Mouse (Mus musculus) retina, postnatal 1 day (tissue): ENCODE data around the gene Igfbp2.
A peak's percentile ranks its signal among the peaks of the same experiment; 100 is the strongest.

Experiments used
- DNase-seq: peaks from one replicate; pipeline ENCODE4 v3.0.0-alpha.2; 2012

Igfbp2 gene

DNA sequence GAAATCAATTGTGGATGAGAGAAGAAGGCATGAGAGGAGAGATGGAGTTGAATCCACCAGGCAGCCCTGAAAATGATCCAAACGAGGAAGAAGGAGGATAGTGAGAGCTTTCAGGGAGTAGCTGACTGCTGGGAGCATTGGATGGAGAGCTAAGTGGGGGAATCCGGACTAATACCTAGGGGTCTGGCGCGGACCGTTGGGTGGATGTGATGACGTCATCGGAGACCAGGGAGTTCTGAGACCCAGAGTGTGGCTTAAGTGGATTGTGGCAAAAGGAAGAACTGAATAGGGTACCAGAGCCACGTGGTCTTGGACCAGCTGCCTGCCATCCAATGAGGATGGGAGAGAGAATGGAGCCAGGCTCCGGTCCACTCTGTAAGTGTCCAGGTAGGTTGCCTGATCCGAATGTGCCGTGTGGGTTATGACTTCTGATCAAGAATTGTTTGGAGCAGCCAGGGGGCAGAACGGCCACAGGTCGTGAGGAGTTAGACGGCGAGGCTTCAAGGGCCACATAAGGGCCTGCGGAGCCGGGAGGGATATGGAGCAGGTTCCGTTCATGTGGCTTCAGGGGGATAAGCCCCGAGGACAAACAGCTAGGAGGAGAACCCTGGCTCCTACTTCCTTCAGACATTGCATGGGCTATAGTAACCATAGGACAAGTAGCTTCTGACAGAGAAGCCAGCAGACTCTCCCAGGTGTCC lies 32.1 kb downstream of the Igfbp2 start:
- no peak for DNase-seq

- no peak for DNase-seq
Measured at GRCm38 (mm10) chr1:72857142-72857541, 32.8 kb downstream of the Igfbp2 start.

DNA sequence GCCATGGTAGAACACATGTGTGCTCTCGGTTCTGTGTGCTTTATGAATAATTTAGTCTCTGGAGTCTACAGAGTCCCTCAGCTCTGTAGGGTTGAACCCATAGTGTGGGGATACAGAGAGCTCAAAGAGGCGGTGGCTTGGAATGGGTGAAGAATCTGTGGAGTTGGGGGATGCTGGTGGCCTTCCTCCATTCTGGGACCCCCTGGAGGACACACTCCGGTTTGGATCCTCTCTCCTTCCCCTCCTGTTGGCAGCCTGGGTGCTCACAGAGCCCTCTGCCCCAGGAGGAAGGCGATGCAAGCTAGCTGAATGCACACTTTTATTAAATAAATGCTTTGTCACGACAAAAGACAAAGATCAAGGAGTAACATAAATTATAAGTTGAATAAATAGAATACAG lies 33.3 kb downstream of the Igfbp2 start:
- no peak for DNase-seq

DNA sequence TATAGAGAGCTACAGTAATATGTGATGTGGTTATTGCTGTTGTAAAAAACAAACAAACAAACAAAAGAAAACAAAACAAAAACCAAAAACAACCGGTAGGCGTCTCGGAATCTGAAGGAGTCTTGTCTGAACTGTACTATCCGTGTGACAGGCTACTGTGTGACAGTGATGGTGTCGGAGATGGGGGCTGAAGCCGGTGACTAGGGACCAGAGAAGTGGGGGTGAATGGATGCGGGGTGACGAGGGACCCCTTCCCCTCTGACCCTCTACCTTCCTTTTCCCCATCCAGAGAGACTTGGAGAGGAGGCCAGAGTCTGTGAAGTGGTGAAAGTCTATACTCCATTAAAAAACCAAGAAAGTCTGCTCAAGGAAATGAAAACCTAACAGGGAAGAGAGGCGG lies 34.0 kb downstream of the Igfbp2 start:
- no peak for DNase-seq

- peak; percentile 53 for DNase-seq
Measured at GRCm38 (mm10) chr1:72858874-72859273, 34.6 kb downstream of the Igfbp2 start.

GRCm38 (mm10) chr1:72859963-72860362 lies 35.7 kb downstream of the Igfbp2 start:
- DNase-seq = no peak

- no peak for DNase-seq
Measured at GRCm38 (mm10) chr1:72860502-72860901, 36.2 kb downstream of the Igfbp2 start.

DNA sequence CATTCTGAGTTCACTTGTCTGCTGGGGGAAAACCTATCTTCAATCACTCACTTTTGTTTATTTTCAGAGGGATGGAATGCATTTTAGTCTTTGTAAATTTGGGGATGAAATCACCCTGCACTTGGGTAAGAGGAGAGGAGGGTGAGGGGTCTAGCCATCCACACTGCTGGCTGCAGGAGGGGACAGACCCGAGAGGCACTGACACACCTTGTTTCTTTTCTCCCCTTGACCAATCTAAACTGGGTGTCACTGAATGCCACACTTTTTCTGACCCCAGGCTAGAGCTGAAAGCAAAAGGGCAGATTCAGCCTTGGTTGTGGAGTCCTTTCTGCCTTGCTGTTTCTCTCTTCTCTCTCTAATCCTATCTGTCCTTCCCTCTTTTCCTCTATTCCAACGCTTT lies 37.4 kb downstream of the Igfbp2 start:
- DNase-seq = no peak

DNA sequence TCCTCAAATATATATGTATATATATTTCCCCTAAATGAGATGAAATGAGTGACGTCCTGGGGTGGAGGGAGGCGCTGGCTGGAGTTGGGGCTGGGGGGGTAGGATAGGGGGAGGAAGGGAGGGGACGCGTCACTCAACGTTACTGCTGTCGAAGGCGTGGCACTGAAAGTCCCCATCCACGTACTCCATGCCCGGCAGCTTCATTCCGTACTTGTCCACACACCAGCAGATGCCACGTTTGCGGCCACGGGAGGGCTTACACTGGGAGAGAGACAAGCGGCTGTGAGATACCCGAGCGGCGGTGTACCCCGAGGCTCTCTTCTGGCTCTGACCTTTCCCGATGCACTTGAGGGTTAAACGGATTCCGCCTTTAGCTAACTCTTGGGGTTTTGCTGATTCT lies 37.9 kb downstream of the Igfbp2 start:
- no peak for DNase-seq

- DNase-seq = no peak
Measured at GRCm38 (mm10) chr1:72863692-72864091, 39.4 kb downstream of the Igfbp2 start.

DNA sequence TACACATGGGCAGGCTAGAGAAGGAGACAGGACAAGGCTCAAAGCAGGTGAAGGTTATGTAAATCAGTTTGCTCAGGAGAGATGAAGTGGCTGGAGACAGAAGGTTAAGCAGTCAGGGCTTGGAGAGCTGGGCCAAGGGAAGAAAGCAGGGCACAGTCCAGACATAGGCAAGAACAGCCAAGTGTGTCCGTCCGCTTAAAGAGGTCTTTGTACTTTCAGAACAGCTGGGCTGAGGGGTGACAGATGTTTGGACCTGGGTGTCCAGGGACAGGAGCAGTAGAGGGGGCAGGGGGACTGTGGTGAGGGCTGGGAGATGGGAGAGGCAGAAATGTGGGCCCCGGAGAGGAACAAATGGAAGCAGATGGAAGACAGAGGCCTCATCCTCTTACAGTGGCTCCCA lies 40.0 kb downstream of the Igfbp2 start:
- no peak for DNase-seq

DNA sequence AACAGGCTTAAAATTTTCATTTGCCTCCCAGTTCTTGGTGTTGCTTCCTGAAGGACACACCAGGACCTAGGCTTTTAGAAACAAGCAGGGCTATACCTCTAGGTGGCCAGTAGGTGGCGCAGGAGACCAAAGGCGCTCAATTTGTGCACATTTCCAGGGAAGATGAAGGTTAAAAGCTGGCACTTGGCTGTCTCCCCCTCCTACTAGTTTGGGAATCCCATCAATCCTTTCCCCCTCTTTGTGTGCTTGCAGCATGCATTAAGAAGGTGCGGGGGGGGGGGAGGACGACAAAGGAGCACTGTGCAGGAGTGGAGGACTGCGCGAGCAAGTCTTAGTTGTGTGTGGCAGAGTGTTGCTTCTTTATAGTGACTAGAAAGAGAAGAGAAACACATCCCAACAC lies 41.6 kb downstream of the Igfbp2 start:
- DNase-seq = peak; percentile 86

DNA sequence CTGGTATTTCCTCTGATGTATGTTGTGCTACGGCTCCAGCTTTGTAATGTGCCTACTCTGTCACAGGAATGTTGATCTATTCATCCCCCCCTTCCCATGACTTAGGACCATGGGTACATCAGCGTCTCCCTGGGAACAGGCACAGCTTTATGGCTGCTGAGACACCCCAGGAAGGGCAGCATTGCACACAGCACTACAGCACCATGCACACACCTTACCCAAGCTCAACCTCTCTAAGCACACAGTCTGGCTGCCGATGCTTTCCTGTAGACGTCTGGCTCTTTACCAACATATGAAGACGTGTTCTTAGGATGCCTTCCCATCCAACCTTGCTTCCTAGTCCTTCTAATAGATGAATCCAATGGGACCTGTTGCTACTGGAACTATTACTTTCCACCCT lies 42.1 kb downstream of the Igfbp2 start:
- no peak for DNase-seq

DNA sequence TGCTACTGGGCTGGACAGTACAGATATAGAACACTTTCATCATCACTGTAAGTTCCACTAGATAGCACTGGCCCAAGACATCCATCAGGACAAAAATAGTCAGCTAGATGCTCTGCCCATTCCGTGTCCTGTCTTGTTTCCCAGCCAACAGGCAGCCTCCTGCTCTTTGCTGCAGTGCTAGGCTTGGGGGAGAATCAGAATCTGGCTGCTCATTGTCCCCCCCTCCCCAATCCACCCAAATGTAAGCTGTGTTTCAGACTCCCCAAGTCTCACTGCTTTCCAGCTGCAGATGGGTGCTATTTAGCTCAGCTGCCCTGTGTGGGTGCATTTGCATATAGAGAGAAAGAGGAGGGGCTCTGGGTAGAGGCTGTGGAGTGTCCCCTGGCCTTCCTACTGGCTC lies 43.0 kb downstream of the Igfbp2 start:
- no peak for DNase-seq

- DNase-seq = no peak
Measured at GRCm38 (mm10) chr1:72868429-72869215, 44.3 kb downstream of the Igfbp2 start.

DNA sequence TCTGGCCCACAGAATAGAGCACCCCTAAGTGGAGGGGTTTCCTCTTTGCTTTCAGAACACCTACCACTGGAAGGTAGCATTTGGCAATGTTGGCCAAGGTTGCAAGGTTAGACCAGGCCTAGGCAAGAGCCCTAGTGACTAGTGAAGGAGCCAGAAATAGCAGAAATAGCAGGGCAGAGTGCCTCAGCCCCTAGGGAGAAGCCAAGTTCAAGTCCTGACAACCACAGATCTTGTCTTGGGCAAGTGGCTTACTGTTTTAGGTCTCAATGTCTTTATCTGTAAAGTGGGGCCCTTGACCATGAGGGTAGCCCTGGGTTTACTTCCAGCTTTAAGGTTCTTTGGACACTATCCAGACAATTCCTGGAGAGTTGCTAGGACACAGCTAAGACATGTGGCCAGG lies 45.0 kb downstream of the Igfbp2 start:
- DNase-seq = no peak

DNA sequence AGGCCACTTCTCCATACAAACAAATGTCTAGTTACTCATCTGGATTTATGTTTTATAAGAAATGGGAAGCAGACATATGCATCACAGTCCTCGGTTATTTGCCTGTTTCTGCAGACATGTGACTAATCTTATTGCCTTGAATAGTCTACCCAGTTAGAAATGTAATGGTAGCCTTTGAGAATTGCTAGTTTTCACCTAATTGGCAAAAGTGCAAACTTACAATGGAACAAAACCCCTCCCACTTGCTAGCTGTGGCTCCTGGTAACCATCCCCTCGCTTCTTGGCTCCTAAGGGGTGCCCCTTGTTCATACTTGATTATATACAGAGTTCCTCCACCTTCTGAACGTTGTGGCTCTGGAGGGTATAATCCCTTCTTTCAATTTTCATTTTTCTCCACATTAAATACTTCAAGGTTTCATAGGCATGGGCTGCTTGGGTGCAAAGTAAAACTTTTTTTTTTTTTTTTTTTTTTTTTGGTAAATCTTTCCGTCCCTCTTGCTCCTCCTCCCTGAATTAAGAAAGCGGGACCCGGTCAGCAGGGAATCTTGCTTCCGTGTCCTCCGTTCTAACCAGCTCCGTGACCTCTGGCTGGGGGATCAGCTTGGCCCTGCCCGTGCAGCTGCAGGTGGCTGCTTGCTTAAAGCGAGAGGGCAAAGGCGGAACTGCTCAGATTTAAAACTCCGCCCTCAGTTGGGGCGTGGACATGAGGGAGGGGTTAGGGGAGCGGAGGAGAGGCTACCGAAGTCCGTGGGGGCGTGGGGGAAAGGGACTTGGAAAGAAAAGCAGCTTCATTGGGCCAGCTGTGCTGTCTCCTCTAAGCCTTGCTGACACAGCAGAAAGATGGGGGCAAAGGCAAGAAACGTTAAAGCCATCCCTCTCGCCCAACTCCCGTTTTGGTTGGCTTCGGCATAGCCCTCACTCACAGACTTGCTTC lies 45.6 kb downstream of the Igfbp2 start:
- peak; percentile 89 for DNase-seq

- peak; percentile 93 for DNase-seq
Measured at GRCm38 (mm10) chr1:72870615-72871336, 46.5 kb downstream of the Igfbp2 start.

- no peak for DNase-seq
Measured at GRCm38 (mm10) chr1:72871337-72871696, 47.0 kb downstream of the Igfbp2 start.

- DNase-seq = peak; percentile 63
Measured at GRCm38 (mm10) chr1:72871697-72872411, 47.6 kb downstream of the Igfbp2 start.

- peak; percentile 92 for DNase-seq
Measured at GRCm38 (mm10) chr1:72872521-72872920, 48.2 kb downstream of the Igfbp2 start.

DNA sequence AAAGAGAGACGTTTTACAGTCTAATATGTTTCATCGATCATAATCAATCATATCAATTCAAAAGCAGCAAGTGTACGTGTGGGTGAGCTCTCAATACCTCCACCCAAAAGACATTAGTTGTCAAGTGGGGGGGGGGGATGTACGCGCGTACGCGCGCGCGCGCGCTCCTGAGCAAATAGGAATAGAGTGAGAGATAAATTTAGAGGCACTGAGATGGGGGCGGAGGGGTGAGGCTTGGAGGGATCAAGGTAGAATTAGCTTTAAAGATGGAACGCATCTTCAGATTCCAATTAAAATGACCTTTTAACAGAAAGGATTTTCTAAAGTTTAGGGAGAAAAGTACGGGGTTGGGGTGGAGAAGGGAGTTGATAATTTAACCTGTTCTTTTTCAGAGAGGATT lies 48.8 kb downstream of the Igfbp2 start:
- DNase-seq = peak; percentile 33
